Mouse (Mus musculus) MEL-GATA-1-ER (cell line): ENCODE measurements around the gene Fgfr2.

Source experiments
- DNase-seq: peaks from one replicate; pipeline ENCODE4 v3.0.0-alpha.2; 2012; ENCODE audit warnings: low read depth; ENCODE audit errors: extremely low read depth

Fgfr2 gene

GRCm38 (mm10) chr7:130319799-130320556 is 2803.2 kb downstream of the Fgfr2 start:
- DNase-seq = no peak

DNA sequence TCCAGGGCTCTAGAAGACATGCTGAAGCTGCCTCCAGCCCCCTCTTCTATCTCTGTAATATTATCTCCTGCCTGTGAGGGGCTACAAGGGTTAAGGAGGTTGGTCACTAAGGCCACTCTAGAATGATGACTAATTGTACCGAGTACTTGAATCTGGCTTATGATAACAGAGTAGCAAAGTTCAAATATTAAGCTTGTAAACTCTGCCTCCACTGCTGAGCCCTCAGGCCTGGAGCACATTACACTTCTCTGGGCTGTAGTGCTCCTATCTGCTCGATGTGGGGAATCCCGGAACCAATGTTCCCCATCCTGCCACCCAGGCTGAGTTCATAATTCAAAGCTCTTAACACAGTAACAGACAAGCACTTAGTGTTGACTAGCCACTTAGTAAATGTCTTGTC is 2806.9 kb downstream of the Fgfr2 start:
- DNase-seq = no peak

DNA sequence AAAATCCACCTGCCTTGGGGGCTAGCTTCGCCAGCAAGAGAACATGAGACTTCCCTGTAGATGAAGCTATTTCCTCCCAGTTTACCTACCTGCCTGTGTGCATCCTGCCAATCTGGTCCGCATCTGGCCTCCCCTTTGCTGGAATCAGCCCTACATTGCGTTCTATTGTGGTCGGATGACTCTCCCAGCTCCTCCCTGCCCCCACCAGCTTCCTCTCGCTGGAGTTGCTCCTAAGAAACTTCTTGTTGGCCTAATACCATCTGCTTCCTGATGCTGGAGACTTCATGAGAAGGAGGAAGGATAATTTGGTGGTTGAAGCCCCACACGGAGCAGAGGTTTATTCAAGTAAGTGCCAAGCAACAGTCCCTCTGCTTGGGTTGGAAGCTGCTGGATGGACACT is 2807.9 kb downstream of the Fgfr2 start:
- DNase-seq = no peak

- no peak for DNase-seq
Measured at GRCm38 (mm10) chr7:130314658-130315057, 2808.5 kb downstream of the Fgfr2 start.

GRCm38 (mm10) chr7:130311362-130311761 is 2811.8 kb downstream of the Fgfr2 start:
- DNase-seq = no peak

GRCm38 (mm10) chr7:130309180-130309579 is 2814.0 kb downstream of the Fgfr2 start:
- DNase-seq = no peak

- no peak for DNase-seq
Measured at GRCm38 (mm10) chr7:130307036-130307435, 2816.1 kb downstream of the Fgfr2 start.

GRCm38 (mm10) chr7:130304642-130305041 is 2818.5 kb downstream of the Fgfr2 start:
- DNase-seq = no peak

DNA sequence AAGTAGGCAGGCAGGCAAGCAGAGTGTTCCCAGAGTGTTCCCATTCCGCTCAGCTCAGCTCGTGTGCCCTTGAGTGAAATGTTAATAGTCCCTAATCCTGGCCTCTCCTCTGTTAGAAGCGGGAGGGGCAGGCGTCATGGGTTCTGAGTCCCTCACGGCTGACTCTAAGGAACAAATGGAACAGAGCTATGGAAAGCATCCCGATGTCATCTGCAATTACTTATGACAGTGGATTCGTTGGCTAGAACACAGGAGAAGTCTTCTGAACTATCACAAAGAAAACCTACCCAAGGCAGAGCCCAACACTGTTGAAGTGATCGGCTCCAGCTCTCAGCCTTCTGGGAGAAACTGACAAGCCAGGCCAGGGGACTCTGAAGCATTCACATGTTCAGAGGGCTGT is 2819.7 kb downstream of the Fgfr2 start:
- DNase-seq = no peak

DNA sequence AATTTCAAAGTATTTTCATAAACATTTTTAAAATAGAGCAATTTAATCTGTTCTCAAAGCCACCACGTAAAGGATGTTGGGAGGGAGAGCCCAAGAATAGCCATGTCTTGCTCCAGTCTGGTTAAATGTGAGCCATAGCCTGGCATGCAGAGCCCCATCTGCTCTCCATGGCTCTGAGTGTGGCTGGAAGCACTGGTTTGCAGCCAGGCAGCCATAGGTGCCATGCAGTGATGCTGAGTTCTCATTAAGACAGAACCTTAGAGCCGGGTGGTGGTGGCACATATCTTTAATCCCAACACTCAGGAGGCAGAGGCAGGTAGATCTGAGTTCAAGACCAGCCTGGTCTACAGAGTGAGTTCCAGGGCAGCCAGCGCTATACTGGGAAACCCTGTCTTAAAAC is 2822.5 kb downstream of the Fgfr2 start:
- DNase-seq = no peak

GRCm38 (mm10) chr7:130298926-130299594 is 2824.1 kb downstream of the Fgfr2 start:
- no peak for DNase-seq

GRCm38 (mm10) chr7:130291179-130291578 is 2832.0 kb downstream of the Fgfr2 start:
- no peak for DNase-seq

DNA sequence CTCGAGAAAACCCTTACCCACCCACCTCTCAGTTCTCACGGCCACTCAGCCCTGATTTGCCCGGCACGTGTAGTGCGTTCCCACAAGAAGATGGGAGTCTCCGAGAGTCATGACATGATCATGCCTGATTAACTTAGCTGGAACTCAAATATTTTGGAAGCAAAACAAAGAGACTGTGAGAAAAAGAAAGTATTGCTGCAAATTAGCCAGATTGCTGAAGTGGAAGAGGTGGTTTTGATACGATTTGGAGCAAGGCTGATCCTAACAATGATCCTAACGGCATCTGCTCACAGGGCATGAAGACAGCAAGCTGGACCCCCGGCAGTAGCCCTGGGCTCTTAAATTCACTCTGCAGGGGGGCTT is 2833.7 kb downstream of the Fgfr2 start:
- no peak for DNase-seq

DNA sequence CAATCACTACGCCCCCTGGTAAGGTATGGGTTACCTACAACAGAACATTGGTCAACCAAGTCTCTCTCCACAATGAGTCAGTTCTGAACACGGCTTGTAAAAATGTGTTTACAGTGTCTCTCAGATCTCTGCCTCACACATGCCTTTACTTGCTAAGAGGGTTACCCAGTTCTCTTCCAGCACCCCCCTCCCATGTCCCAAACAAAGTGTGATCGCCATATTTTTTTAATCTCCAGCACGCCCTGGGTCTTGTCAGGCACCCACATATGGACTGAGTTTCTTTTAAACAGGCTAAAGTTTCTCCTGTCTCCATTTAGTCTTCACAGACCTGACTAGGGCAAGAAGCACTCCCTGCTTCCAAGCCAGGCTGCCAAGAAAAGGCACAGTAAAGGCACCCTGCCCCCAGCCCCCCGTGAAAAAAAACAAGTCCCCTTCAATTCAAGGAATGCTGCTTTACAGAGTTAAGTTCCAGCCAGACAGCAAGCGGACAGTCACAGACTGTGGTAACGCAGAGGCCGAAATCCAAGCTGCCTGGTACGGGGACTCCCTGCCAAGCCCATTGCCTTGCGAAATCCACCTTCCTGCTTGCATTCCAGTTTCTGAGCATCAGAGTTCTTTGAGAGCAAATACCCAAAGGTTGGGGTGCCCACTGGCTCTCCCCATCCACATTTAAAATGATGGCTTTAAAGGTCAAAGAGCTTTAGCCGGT is 2834.3 kb downstream of the Fgfr2 start:
- DNase-seq = no peak

DNA sequence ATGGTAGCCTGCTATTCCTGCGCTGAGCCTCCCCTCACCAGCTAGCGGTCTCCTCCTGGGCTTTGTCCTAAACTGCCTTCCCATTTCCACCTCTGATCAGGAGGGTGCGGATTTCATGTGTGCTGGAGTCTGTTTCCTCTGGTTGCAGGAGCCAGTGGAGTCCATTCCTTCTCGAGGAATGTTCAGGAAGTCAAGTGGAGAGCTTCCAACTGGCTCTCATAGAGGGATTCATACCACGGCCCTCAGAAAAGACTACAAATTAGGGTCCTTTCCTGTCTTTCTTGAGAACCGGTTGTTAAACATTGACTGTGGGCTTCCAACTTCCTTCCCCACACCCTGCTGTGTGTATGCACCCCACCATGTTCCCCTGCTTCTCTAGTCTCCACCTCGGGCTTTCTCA is 2834.9 kb downstream of the Fgfr2 start:
- no peak for DNase-seq

DNA sequence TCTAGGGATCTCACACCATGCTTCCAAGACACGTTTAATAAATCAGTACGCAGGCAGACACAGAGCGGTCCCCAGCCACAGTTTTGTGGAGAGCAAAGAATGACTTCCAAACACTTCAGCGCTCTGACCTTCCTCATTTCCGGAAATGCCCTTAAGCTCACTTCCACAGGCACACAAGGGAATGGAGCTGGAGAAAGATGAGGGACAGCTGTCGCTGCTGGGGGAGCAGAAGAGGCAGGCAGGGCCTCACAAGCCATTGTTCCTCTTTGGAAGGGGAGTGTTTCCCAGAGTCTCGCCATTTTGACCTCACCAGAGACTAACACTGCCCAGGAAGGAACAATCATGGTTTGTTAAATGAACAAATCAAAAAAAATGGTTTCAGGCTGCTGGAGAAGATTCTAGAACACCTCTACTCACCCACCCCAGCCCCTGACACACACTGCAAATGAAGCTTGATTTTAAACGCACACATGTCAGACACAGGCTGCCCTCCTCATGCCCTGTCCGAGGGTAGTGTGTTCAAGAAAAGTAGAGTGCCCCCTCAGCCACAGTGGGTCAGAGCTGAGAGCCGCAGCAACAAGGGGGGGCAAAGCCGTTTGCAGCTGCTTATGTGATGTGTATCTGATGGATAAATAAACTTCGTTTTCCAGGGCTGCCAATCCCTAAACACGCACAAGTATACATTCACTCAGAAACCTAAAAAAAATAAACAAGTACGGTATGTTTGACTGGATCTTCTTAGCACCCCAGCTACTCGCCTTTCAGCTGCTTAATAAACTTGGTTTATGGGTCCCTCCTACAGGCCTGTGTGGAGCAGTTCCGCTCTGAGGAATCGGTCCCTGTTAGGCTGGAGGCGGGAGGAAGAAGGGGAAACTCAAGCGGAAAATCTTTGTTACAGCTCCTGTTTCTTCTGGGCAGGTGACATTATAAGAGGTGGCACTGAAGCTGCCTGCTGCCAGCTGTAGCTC is 2844.1 kb downstream of the Fgfr2 start:
- DNase-seq = no peak

GRCm38 (mm10) chr7:130278000-130278737 is 2845.0 kb downstream of the Fgfr2 start:
- DNase-seq = no peak

DNA sequence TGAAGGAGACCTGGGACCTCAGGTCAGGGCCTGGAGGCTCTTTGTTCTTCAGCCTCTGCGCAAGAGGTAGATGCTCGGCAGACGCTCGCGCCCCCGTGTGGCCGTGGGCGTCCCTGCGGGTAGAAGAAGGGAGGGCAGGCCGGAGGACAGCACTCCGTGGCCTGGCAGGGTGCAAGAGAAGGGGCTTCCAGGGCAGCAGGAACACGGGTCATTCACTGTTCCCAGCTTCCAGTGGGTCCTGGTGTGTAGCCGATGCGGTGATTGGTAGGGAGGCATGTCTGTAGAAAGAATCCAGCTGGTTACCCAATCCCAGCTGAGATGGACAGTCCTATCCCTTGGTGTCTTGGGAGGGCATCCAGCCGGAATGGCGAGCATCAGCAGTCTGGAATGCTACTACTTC is 2849.9 kb downstream of the Fgfr2 start:
- no peak for DNase-seq

GRCm38 (mm10) chr7:130270807-130271206 is 2852.3 kb downstream of the Fgfr2 start:
- no peak for DNase-seq

DNA sequence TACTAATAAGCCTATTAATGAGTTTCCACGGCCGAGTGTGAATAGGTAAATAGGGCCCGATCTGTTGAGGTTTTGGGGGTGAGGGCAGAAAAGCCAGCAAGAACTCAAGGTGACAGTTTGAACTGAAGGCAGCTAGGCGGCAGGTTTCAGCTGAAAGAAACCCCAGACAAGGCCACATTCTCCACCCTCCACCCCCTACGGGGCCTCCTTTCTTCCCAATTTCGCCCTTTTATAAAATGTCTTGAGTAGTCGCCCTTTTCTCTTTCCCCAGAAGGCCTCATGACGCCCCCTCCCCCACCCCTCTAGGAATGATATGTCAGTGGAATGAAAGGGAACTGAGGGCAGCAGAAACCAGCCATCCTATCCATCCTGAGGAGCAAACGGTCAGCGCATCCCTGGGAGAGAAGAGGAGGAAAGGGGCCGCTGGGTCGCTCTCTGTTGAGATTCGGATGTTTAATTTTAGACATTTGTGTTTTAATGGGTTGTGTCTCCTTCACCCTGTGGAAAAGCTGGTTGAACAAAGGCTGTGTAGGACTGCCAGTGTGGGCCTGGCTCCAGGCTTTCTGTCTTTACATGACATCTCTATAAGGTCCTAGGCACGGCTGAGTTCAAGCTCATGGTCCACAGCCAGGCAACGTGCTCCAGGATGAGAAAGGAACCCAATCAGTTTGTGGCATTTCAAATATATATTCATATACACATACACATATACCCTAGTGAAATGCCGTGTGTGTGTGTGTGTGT is 2853.9 kb downstream of the Fgfr2 start:
- no peak for DNase-seq
